In genomic region chr7:36921003-36921402, GRCm38 (mm10) we compare ENCODE assay signal across 17 mouse cellular contexts.
DNase-seq lines count a peak whose midpoint lies in the region; ATAC-seq lines count a peak whose summit lies in the region.
"Had no signal": no experiment of that assay in that cellular context is flagged by ENCODE, and none has a peak within 500 bp of the region (broad histone marks: within the 10 kb centered on the region; RNA-seq: fewer than 3 reads in every experiment).

No protein-coding gene starts in this region.

- H3K9me3 ChIP-seq in kidney, embryonic 14.5 days (ENCODE audit: control insufficient read depth, low read length) = no peaks in the 10 kb centered on the region
- H3K9me3 ChIP-seq in limb, embryonic 10.5 days (replicated peaks) = no peaks in the 10 kb centered on the region
- H3K9me3 ChIP-seq: embryonic facial prominence, embryonic 13.5 days; forebrain, embryonic 10.5 days; hindbrain, embryonic 13.5 days had no signal

- no peaks in the 10 kb centered on the region for H3K27me3 ChIP-seq in kidney, embryonic 14.5 days (ENCODE audit: control insufficient read depth, insufficient read depth, low read length)
- no peaks in the 10 kb centered on the region for H3K27me3 ChIP-seq in limb, embryonic 10.5 days (ENCODE audit: low read depth, poor library complexity, severe bottlenecking)
- H3K27me3 ChIP-seq: CH12.LX; embryonic facial prominence, embryonic 13.5 days; hindbrain, embryonic 13.5 days had no signal

- no peak overlapping the region for H3K27ac ChIP-seq in kidney, embryonic 14.5 days (ENCODE audit: low read depth, low read length)
- H3K27ac ChIP-seq in limb, embryonic 10.5 days = no peak overlapping the region
- H3K27ac ChIP-seq: embryonic facial prominence, embryonic 13.5 days; forebrain, embryonic 10.5 days; hindbrain, embryonic 13.5 days had no signal

- WGBS in kidney, embryonic 14.5 days = 59% methylated on average over 14 of the region's 14 CpGs
- 73% methylated on average over 14 of the region's 14 CpGs for WGBS in limb, embryonic 10.5 days

- H3K4me1 ChIP-seq in kidney, embryonic 14.5 days (ENCODE audit: control insufficient read depth, insufficient read depth, low read length) = no peaks in the 10 kb centered on the region
- no peaks in the 10 kb centered on the region for H3K4me1 ChIP-seq in limb, embryonic 10.5 days
- H3K4me1 ChIP-seq: embryonic facial prominence, embryonic 13.5 days had no signal

- H3K36me3 ChIP-seq in kidney, embryonic 14.5 days (ENCODE audit: control insufficient read depth, insufficient read depth, low read length) = no peaks in the 10 kb centered on the region
- H3K36me3 ChIP-seq in limb, embryonic 10.5 days = no peaks in the 10 kb centered on the region
- H3K36me3 ChIP-seq: embryonic facial prominence, embryonic 13.5 days; forebrain, embryonic 10.5 days; hindbrain, embryonic 13.5 days had no signal

- peak; percentile 60; the same call in 1 of the 2 replicates for ATAC-seq in kidney, embryonic 14.5 days (ENCODE audit: low FRiP score, low TSS enrichment)
- ATAC-seq: Patski had no signal

- H3K9ac ChIP-seq in kidney, embryonic 14.5 days (ENCODE audit: low read depth, low read length) = no peak overlapping the region
- H3K9ac ChIP-seq: embryonic facial prominence, embryonic 13.5 days; hindbrain, embryonic 13.5 days had no signal

- H3K4me3 ChIP-seq in kidney, embryonic 14.5 days (ENCODE audit: low read length) = no peak overlapping the region
- no peak overlapping the region for H3K4me3 ChIP-seq in limb, embryonic 10.5 days
- H3K4me3 ChIP-seq: embryonic facial prominence, embryonic 13.5 days; forebrain, embryonic 10.5 days; hindbrain, embryonic 13.5 days had no signal

- DNase-seq in embryo, embryonic 10 days (ENCODE audit: low spot score) = peak; percentile 14
- DNase-seq in embryo, embryonic 11 days = no peak
- DNase-seq in kidney, adult 9 months = no peak
- DNase-seq in limb, embryonic 10.5 days (ENCODE audit: low spot score) = peak; percentile 37
- DNase-seq in lung, postnatal 10 days = peak; percentile 74
- no peak for DNase-seq in left cerebral cortex, adult 11 months (ENCODE audit: low spot score)
- no peak for DNase-seq in liver
- DNase-seq: adrenal gland, adult 8-10 months; cerebellum, adult 9-10 months; spleen, adult 18-20 months; thymus, adult 18-20 months had no signal

- H3K4me2 ChIP-seq in kidney, embryonic 14.5 days (replicated peaks; ENCODE audit: low read depth, low read length) = no peak overlapping the region
- H3K4me2 ChIP-seq: embryonic facial prominence, embryonic 13.5 days; hindbrain, embryonic 13.5 days had no signal

Comparison
In these comparisons a context has a peak if more than half of its experiments do, and no peak if none do; other contexts are left out.
1. DNase-seq: peak in embryo, embryonic 10 days (single experiment), limb, embryonic 10.5 days (single experiment) and lung, postnatal 10 days (single experiment); none in embryo, embryonic 11 days (single experiment), kidney, adult 9 months (single experiment), left cerebral cortex, adult 11 months (single experiment) and liver (single experiment).